Mouse (Mus musculus): ENCODE data around the gene Smarcc1. TPM values are rescaled to one million over a fixed set of nuclear protein-coding genes. Genes with fewer than 3 reads are reported as not detected.
"Not testable (repeated sequence)": the region's sequence is repeated elsewhere in the genome, so short reads cannot be mapped to it uniquely, and the experiment has no call there.

Smarcc1 gene
- 10 to 100 TPM; 50.9 to 70.5 (median 62.2) TPM for total RNA-seq (2022)

DNA sequence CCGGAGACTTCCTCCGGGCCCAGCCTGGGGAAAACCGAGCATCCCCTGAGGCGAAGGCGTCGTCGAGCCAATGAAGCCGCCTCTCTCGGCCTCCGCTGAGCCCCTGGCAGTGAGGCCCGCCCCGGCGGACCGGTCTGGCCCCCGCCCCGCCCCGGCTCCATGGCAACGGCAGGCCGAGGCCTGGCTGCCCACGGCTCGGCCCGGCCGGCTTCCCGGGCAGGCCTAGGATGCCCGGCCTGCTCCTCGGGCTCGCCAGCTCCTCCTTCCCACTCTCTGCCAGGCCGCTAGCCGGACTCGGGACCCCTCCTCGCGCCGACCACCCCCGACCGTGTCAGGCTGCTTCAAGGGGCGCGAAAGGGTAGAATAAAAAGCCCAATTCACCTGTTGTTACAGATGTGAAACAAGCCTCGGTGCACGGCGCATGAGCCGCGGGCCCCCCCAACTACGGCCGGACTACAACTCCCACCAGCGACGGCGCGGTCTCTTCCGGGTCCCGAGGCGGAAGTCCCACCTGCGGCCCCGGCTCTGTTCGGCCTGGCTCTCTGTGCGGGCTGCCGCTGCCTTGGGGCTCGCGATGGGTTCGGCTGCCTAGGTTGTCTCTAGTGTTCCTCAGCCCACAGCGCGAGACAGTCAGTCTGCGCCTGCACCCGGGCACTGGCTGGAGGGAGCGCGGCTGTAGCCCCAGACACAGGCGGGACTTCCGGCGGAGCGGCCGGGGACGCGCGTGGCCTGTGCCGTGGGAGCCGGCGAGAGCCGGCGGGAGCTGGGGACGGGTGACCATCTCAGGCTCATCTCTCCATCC is at the start of gene Smarcc1:
Gene Smarcc1, plus strand, starts transcription at position 732 of the 802 bp plus-strand sequence.
- DNase-seq (ENCODE audit: low spot score in 2 of 2), result peak; percentile 77 to 85

DNA sequence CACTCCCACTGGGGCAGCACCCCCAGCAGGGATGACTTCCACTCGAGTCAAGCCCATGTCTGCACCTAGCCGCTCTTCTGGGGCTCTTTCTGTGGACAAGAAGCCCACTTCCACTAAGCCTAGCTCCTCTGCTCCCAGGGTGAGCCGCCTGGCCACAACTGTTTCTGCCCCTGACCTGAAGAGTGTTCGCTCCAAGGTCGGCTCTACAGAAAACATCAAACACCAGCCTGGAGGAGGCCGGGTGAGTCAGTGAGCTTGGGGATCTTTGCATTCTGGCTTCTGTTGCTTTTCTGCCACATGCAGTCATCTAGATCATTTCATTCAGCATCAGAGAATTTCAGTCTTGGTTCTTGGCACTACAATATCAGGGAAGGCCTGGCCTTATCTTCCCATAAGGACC is 48.8 kb upstream of the Smarcc1 start:
- no peak for DNase-seq (ENCODE audit: low spot score in 2 of 2)

DNA sequence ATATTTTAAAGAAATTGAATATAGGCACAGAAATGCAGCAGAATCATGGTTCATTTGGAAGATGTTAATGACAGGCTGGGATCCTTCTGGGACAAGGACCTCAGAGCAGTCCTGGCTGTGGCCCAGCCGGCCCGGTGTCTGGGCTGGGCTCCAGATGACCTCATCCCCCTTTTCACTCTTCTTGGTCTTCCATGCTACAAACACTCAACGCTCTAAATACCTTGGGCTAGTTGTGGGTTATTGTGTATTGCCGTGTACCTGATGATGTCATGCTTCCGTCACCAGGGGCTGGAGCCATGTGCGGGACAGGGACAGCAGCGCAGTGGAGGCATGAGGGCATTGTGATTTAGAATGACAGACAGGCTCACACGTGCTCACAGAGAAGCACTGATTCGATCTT is 47.1 kb upstream of the Smarcc1 start:
- DNase-seq (ENCODE audit: low spot score in 2 of 2), result no peak

DNA sequence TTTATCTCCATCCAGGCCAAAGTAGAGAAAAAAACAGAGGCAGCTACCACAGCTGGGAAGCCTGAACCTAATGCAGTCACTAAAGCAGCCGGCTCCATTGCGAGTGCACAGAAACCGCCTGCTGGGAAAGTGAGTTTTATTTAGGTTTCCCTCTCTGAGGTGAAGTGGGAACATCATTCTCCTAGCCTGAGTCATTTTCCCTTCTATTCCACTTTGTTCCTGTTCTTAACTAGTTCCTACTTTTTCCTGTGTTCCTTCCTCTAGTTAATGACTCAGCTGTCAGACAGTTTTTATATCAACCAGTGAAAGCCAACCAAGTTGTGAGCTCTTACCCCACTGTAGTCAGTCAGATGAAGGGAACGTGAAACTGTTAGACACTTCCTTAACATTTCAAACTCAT is 46.5 kb upstream of the Smarcc1 start:
- DNase-seq (ENCODE audit: low spot score in 2 of 2), result no peak

DNA sequence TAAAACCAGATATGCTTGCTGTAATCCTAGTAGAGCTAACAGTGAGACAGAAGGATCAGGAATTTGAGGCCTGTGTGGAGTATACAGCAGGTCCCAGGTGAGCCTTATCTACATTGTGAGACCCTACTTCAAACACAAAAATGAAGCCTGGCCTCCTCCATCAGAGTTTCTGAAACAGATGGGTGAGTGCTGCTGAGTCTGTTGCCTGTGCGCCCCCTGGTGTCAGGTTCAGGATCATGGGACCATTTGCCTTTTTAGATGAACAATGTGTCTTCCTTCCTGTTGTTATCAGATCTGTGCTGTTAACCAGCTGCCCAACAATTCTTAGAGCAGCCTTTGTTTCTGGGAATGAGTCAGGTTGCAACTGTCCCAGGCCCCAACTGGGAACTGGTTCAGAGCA is 45.7 kb upstream of the Smarcc1 start:
- DNase-seq (ENCODE audit: low spot score in 2 of 2), result peak; percentile 81 to 91

GRCm38 (mm10) chr9:110076468-110076867 is 41.0 kb upstream of the Smarcc1 start:
- DNase-seq (ENCODE audit: low spot score in 2 of 2), result not testable (repeated sequence)

DNA sequence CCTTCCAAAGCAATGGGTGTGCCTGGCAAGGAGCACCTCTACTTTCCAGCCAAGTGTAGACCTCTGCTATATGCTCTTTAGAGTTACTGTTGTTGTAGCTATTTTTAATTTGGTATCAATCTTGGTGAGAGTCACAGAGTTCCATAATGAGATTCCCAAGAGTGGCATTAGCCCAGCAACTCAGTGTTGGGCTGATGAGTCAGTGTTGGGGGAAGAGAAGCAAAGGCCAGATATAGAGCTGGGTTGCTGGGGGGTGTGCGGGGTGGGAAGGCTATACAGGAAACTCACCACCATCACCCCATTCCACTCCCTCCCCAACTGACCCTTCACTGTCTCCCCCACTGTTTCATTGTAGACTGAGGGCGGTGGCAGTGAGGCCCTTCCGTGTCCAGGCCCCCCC is 36.4 kb upstream of the Smarcc1 start:
- DNase-seq (ENCODE audit: low spot score in 2 of 2), result no peak

DNA sequence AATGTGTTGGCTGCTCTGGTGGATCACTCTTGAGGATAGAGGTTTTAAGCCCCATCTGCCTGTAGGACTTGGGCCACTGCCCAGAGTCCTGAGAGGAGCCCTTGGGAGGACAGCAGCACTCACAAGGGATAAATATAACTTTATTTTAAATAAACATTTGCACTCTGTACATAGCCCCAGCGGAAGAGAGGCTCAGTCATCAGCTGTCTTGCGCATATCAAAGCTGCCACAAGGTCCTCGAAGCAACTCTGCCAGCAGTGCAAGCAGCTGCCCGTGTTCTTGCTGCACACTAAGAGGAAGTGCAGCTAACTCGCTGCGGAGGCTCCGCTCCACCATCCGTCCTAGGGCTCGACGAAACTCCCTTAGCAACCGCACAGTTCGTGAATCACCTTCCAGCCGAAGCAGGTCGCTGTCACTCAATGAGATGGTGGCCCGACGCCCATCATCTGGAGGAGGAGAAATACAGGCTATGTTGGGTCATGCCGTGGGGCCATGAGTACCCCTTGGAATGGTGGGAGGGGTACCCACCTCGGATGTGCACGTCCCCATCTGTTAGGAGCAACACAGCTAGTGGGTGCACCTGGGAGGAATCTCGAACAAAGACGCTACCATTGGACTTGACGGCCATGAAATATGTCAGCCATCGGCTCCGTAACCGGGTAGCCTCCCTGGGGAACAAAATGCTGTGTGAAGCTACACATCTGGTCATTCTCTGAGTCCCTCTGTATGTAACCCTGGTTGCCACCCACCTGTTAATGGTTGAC is 33.1 kb upstream of the Smarcc1 start:
- no peak for DNase-seq (ENCODE audit: low spot score in 2 of 2)

DNA sequence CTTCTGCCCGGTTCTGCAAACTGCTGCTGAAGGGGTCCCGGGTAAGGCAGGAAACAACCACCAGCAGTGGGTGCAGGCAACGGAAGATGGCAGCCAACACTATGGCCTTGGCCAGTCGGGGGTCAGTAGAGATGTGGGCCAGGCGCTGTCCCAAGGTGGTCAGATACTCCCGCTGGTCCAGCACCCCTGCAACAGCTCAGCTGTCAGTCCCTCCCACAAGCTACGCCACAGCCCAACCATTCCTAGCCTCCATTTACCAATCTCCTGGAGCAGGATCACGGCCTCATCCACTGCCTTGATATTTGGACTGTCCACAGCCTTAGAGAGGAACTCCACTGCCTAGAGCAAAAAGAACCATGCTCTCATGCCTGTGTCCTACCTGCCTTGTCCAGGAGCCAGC is 31.8 kb upstream of the Smarcc1 start:
- no peak for DNase-seq (ENCODE audit: low spot score in 2 of 2)

DNA sequence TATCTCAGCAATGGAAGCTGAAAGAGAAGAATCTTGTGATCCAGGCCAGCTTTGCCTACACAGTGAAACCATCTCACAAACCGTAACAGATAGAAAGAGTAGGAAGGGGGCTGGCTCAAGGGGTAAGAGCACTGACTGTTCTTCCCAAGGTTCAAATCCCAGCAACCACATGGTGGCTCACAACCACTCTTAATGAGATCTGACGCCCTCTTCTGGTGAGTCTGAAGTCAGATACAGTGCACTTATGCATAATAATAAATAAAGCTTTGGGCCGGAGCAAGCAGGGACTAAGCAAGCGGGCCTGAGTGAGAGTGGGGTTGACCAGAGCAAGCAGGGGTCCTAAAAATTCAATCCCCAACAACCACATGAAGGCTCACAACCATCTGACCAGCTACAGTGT is 24.2 kb upstream of the Smarcc1 start:
- DNase-seq (ENCODE audit: low spot score in 2 of 2), result no peak

DNA sequence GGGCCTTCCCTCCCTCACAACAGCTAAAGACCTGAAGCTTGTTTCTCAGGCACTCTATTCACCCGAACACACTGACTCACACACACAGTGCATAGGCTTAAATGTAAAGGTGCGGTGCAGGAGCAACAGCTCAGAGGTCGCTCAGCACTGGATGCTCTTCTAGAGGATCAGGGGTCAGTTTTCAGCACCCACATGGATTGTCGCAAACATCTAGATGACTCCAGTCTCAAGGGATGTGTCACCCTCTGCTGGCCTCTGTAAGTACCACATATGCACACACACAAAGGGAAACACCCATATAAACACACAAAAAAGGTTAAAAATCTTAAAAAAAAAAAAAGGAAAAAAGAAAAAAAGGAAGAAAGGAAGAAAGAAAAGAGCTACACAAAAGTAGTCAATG is 22.7 kb upstream of the Smarcc1 start:
- DNase-seq (ENCODE audit: low spot score in 2 of 2), result no peak

DNA sequence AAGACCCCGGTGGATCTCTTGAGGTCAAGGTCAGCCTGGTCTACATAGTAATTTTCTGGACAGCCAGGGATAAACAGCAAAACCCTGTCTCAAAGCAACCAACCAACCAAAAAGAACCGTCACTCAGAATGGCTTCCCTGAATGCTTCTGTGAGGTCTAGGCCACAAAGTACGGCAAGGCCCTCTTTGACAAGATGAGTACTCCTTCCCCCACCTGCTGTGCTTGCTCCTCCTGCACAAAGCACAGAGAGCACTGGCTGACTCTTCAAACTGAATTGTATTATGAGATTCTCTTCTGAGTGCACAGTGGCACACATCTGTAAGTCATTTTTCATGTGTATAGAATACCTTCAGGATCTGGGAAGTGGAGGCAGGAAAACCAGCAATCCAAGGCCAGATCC is 19.7 kb upstream of the Smarcc1 start:
- DNase-seq (ENCODE audit: low spot score in 2 of 2), result no peak

DNA sequence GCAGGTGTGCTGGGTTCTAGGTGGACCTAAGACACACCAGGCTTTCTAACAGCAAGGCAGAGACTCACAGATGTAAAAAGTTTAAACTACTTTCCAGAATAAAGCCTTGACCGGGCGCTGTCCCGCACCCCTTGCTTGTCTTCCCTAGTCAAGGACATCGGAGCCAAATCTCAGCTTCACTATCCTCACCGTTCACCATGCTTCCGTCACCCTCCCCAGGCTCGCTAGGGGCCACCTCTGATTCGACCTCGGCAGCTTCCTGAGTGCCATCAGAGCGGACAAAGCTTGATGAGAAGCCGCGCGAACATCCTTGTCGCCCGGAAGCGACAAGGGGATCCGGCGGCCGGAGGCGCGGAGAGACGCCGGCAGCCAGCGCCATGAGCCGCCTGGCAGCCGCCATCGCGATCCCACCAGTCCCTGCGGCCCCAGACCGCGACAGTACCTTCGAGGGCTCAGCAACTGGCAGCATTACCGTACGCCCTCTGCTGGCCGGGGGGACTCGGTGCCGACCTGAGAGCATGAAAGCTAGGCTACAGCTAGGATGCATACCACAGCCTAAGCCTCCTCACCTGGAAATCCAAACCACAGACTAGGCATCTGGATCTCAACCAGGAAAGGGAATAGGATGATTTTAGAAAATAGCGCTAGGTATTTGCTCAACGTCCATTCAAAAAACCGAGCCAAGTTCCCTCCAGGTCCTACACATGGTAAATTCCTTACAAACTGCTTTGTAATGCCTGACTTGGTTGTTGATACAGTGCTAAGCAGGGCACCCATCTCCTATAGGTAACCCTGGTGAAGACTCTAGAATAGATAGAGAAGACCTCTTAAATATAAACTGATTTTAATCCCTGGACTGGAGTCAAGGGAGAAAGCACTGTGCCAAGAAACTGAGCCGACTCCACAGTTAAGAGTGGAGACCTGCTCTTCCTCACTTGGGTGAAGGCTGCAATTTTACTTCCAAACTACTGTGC is 16.6 kb upstream of the Smarcc1 start:
- peak; percentile 84 to 92 for DNase-seq (ENCODE audit: low spot score in 2 of 2)

DNA sequence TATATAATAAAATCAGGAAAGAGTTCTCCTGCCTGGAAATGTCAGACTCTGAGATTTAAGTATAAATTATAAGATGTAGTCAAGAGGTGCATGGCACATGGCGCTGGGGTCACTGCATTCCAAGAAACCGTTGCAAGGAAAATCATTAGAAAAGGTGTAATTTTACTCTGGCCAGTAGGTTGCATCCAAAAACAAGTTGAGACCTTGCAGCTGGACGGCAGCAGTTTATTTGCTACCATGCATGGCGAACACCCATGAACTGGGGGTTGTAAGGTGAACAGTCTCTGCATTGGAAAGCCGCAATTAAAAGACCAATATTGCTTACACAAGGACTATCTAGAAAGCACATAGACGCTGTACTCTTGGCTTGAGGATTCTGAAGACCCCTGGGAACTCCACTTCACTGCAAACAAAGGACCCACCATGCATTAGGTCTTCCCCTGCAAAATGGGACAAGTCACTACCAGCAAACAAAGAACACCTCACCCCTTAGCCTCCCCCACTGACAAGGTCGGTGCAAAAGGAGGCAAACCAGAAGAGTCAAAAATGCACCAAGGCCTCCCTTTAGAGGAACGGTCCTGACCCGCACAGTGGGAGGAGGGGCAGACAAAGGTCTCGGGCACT is 1.0 kb upstream of the Smarcc1 start:
- DNase-seq (ENCODE audit: low spot score in 2 of 2), result no peak

- DNase-seq (ENCODE audit: low spot score in 2 of 2), result no peak
Measured at GRCm38 (mm10) chr9:110117779-110118139, 251 bp downstream of the Smarcc1 start, which contains the start of gene Dhx30. TSS of gene Dhx30 (minus strand) at chr9:110117830.

DNA sequence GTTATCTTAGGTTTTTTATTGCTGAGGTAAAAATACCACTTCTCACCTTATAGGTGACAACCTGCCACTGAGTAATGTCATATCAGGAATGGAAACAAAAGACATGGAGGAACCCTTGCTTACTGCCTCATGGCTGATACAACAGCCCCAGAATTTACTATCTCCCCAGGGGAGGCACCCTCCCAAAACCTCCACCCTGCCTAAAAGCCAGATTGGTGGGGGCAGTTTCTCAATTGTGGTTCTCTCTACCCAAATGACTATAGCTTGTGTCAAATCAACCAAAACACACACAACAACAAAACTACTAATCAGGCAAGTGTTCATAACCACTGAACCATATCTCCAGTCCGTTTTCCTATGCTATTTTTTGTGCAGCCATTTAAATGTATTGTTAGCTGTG is 741 bp downstream of the Smarcc1 start:
- no peak for DNase-seq (ENCODE audit: low spot score in 2 of 2)

GRCm38 (mm10) chr9:110121424-110121823 is 3.9 kb downstream of the Smarcc1 start:
- no peak for DNase-seq (ENCODE audit: low spot score in 2 of 2)

GRCm38 (mm10) chr9:110123322-110123721 is 5.8 kb downstream of the Smarcc1 start:
- no peak for DNase-seq (ENCODE audit: low spot score in 2 of 2)

- not testable (repeated sequence) for DNase-seq (ENCODE audit: low spot score in 2 of 2)
Measured at GRCm38 (mm10) chr9:110124008-110124540, 6.6 kb downstream of the Smarcc1 start.

DNA sequence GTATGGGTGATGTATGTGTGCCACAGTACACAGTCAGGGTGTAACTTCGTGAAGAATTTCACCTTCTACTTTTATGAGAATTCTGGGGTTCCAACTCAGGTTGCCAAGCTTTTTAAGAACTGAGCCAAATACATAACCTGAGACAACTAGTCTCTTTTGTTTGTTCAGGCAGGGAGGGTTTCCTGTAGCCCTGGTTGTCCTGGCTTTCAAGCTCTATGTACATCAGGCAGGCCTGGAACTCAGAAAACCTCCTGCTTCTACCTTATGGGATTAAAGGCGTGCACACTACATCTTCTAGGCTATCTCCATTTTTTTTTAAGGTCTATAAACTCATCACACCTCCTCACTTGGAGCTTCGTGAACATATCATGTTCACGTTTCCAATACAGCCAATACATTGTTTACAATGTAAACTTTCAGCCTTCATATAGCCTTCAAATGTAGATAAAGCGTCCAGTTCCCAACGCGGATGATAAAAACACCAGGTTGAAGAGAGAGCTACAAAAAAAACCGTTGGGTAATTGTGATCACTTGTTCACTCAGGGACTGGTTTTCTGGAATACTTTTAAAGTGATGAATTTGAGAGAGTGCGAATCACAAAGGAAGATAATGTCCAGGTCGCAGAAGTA is 13.5 kb downstream of the Smarcc1 start:
- DNase-seq (ENCODE audit: low spot score in 2 of 2), result no peak

Measured in layer of hippocampus, adult 8-10 months (tissue).